Comparison of ENCODE assay signal across 8 mouse cellular contexts in the genomic region with DNA sequence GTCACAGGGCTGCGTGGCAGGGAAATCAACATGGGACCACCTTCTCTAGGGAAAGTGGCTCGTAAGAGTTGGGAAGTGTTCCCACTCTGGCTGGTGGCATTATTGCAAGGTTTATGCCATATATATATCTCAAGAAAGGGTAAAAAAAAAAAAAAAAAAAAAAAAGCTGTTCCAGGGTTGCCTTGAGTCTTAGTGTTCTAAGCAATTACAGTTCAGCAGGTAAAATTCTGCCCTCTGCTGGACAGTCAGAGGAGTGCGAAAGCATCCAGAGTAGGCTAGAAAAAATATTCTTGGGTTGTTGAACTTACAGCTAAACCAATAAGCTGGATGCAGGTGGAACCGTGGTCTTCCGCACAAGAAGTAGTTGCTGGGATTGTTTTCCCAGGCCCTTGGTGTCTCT.
DNase-seq lines count a peak whose midpoint lies in the region; ATAC-seq lines count a peak whose summit lies in the region.

No protein-coding gene starts in this region.

- no peak overlapping the region for H3K9ac ChIP-seq in kidney, embryonic 16.5 days (replicated peaks; ENCODE audit: low read length)

- WGBS in kidney, embryonic 16.5 days: 64% methylated on average over 5 of the region's 5 CpGs

- H3K36me3 ChIP-seq in kidney, embryonic 16.5 days (ENCODE audit: insufficient read depth, low read length): peaks cover 30% of the 10 kb centered on the region

- intact Hi-C loops in left cerebral cortex, postnatal 10 days (cut with DNase I): loop anchor here (2.0 kb wide), 1 partner anchor 365 kb away; no protein-coding TSS in a partner anchor

- no peaks in the 10 kb centered on the region for H3K27me3 ChIP-seq in kidney, embryonic 16.5 days (ENCODE audit: insufficient read depth, low read length)

- no peak overlapping the region for H3K4me3 ChIP-seq in kidney, embryonic 16.5 days (ENCODE audit: low read length)

- no peak for ATAC-seq in kidney, embryonic 16.5 days (ENCODE audit: low FRiP score, low TSS enrichment)

- H3K27ac ChIP-seq in kidney, embryonic 16.5 days (ENCODE audit: low read length): no peak overlapping the region

- DNase-seq in kidney, adult 11 months: peak; percentile 10
- peak; percentile 26 for DNase-seq in MEL-GATA-1-ER (ENCODE audit: extremely low read depth, low read depth)
- peak; percentile 69 to 76 for DNase-seq in cerebellum, postnatal 10 days
- DNase-seq in frontal cortex, postnatal 25 days (ENCODE audit: low spot score in 2 of 2): peak; percentile 25 to 41
- peak; percentile 35 to 47 for DNase-seq in left cerebral cortex, postnatal 10 days (ENCODE audit: extremely low spot score in 1 of 2, low spot score in 2 of 2)
- DNase-seq in natural killer cell, adult 2 months (ENCODE audit: low spot score in 2 of 2): peak; percentile 2 to 29
- no peak for DNase-seq in ovary, postnatal 36 days (ENCODE audit: low spot score)

- H3K4me1 ChIP-seq in kidney, embryonic 16.5 days (ENCODE audit: insufficient read depth, low read length): no peaks in the 10 kb centered on the region

- no peaks in the 10 kb centered on the region for H3K9me3 ChIP-seq in kidney, embryonic 16.5 days (ENCODE audit: low read length)

- H3K4me2 ChIP-seq in kidney, embryonic 16.5 days (replicated peaks; ENCODE audit: low read depth, low read length): no peak overlapping the region
